Mouse (Mus musculus) cerebellum, postnatal 10 days (tissue): Measurements from ENCODE around the gene Eif3l.
A peak's percentile ranks its signal among the peaks of the same experiment; 100 is the strongest.

Source experiments
- DNase-seq, 2 experiments: peaks; one replicate each; pipeline ENCODE4 v3.0.0; 2021; ENCODE audit warnings: mixed read lengths in 2 of 2

Eif3l gene

DNA sequence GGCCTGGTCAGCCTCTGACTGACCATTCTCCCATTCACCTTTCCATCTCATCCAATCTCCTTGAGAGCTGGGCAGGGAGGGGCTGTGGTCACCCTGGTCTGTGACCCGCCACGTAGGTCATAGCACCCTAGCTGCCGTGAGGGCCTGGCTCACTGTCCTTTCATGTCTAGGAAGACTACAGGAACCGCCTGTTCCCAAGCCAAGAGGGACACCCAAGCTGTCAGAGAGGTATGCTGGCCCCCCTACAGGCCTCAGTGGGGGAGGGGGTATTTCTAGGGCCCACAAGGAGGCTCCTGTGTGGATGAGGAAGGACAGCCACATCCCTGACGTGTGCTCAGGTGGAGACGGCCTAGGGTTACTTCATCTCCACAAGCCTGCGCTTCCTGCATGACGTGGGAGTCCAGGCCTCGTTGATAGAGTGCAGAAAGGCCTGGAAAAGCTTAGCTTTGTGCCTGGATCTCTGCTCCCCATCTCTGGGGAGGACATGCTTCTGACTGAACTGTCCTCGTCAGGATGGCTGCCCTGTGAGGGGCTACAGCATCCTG is 49.4 kb downstream of the Eif3l start:
- no peak for DNase-seq

DNA sequence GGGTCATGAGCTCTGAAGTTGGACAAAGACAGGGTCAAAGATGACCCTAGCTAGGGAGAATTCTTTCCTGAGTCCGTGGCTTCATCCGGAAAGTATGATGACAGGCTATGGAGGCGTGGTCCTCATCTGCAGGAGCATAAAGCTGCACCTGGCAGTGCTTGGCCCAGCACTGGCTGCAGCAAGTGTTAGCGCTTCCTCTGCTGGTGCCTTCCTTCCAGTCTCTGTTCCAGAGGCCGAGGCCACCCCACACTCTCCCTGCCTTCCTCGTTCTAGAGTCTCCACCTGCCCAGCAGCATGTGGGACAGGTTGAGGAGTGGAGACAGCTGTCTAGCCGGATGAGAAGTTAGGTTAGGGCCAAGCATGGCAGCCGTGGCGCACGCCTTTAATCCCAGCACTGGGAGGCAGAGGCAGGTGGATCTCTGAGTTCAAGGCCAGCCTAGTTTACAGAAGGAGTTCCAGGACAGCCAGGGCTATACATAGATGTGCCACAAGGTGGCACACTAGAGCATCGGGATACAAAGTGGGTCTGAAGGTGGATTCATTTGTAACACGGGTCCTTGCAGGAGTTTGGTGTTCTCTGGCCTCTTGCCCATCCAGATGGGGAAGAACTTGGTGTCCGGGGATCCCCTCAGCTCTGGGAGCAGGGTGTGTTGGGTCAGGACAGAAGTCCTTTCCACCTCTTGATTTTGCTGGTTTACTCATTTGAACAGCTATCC is 51.4 kb downstream of the Eif3l start:
- DNase-seq: peak; percentile 62 to 70

DNA sequence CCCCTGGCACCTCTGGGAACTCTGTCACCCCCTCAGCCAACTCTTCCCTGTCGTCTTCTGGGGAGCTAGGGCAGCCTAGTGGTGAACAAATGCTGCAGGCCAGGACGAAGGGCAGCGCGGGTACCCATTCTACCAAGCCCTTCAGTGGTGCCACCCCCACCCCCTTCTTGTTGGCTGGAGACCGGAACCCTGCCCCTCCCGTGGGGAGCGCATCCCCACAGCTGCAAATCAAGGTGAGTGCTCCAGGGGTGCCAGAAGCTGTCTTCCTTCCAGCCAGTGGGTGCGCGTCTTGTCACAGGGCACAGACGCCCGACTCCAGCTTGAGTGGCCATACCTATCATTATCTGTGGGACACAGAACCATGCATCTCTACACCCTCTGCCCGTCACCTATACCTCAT is 52.1 kb downstream of the Eif3l start:
- DNase-seq: no peak

DNA sequence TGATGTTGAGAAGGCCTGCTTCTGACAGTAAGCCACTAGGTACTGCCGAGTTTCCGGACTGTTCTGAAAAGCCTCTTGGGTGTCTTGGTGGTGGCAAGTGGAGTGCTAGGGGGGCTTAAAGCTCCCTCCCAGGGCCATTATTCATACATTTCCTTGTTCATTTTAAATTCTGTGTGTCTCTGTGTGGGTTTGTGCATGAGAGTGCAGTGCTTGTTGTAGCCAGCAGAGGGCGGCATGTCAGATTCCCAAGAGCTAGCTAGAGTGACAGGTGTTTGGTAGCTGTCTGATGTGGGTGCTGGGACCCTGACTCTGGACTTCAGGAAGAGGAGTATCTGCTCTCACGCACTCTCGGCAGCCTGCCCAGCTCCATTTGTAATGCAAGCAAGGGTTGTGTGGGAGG is 53.2 kb downstream of the Eif3l start:
- DNase-seq: no peak

DNA sequence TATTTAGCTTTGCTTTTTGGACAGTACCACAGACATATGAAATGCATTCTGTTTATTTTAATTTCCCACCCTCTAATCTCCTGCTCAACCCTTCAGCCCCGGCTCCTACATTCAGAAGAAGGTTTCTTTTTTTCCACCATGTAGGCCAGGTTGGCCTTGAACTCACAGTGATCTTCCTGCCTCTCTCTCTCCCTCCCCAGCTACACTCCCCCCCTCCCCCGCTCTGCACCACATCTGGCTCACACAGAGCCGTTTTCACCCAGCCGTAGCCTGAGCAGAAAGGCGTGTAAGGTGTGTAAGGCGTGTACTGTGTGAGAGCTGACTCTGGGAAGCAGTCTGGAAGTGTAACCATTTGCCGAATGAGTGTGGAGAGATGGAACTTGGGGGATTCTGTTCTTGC is 54.3 kb downstream of the Eif3l start:
- DNase-seq: no peak

DNA sequence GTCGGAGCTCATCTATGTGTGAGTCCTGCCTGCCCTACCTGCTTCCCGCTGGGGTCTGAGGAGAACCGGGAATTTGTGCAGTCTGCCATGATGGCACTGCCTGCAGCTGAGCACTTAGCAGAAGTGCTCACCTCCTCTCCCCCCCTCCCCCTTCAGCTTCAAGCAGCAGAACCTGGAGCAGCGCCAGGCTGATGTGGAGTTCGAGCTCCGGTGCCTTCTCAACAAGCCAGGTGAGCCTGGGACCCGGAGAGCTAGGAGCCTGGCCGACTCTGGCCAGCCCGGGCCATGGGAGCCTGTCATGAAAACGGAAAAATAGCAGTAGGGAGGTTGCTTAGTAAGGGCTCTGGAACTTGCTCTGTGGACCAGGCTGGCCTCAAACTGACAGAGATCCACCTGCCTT is 55.8 kb downstream of the Eif3l start:
- DNase-seq: no peak

DNA sequence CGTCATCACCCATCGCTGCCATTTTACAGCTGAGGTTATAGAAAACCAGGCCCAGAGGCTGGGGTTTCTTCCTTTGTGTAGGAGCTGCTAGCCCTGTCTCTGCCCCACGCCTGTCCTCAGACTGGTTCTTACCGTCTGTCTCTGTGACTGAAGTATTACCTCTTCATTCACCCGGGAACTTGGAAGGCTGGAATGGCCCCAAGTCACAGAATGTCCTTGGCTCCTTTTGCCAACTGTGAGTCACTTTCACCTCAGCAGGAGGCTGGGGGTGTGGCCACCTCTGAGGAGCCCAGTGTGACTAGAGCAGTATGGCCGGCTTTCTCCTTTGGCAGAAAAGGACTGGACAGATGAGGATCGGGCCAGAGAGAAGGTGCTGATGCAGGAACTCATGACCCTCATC is 56.5 kb downstream of the Eif3l start:
- peak; percentile 54 to 65 for DNase-seq

DNA sequence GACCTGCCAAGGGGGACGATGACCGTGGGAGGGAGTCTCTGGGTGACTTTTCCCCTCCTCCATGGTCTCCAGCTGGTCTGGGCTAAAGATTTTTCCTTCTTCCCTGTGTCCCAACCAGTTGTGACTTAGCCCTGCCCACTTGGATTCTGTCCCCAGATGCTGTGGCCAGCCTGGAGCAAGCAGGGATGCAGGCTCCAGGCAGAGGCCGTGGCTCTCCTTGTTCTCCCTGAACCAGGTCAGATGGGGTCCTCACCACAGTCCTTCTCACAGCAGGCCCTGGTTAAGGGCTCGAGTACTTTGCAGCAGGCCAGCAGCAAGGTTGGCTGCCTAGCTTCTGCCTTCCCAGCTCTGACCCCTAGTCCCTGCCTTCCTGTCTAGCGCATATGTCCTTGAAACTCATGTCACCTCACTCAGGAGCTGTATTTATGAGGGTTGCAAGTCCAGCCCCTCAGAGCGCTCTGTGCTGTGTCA is 58.2 kb downstream of the Eif3l start:
- DNase-seq: no peak

DNA sequence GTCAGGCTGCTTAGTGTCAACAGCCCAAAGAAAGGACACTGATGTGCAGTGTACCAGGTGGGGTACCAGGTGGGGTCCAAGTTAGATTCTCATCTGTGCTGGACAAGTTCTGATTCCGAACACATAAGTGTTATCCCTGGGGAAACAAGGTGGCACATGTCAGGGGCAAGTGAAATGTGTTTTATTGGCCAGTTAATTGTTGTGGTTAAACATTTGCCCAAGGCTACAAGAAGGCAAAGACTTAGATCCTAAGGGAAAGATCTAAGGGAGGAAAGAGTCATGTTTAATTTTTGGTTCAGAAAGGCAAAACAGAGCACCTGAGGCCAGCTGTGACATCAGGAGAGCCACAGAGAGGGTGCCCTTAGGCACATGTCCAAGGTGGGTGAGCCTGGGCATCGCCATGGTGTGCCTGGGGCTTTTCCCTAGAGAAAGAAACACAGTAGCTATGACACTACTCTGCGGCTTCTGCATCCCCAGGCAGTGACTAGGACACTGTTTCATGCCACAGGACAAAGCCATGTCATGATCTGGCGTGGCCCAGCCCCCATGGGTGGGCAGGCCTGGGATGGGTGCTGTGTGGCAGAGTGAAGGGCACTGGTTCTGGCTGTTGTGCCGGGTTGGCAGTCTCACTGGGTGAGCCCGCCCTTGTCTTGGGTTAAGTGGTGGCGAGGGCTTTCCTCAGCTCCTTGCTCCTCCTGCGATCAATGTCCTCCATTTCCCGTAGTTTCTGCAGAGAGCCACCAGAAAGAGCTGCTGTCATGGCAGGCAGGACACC is 59.7 kb downstream of the Eif3l start:
- no peak for DNase-seq

DNA sequence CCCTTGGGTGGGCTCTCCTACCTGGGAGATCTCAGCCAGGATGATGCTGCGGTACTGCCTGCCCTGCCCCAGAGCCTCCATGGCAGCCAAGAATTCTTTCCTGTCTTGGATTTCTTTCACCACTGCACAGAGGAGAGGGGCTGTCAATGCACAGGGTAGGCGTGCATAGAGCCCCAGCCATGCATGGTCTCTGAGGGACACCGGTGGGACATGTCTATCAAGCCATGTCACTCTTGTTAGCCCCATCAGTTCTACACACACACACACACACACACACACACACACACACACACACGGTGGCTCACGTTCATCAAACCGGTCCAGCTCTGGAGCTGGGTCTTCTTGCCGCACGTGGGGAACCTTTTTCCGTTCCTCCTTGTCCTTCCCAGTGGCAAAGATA is 60.4 kb downstream of the Eif3l start:
- no peak for DNase-seq

DNA sequence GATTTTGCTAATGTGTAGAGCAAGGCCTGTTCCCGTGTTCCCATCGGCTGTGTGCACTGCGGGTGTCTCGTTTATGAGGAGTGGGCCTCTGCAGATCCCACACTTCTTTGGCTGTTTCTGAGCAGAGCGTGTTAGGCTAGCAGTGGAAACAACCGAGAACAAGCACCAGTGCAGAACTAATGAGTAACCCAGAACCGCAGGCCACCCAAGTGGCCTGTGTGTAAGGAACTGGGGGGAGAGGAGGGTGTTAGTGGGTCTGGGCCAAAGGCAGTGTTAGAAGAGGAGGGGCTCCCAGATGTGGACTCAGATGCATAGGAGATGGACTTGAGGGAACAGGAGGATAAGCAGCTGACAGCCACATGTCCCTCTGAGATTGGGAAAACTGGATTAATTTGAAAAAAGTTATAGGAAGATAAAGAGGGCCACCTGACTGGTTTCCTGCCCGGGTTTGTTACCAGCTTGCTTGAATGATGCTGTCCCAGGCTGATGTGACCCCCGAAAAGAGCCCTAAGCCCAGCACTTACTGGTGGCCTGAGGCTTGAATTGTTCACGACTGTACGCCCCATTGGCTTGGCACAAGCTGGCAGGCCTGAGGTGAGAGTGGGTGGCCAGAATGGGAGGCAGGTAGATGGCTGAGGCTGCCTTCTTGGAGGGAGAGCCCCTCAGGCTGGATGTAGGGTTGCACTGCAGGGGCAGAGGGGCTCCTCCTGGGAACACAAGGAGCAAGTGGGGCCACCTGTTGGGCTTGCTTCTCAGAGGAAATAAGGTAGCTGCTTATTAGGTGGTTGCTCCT is 61.0 kb downstream of the Eif3l start:
- DNase-seq: no peak

DNA sequence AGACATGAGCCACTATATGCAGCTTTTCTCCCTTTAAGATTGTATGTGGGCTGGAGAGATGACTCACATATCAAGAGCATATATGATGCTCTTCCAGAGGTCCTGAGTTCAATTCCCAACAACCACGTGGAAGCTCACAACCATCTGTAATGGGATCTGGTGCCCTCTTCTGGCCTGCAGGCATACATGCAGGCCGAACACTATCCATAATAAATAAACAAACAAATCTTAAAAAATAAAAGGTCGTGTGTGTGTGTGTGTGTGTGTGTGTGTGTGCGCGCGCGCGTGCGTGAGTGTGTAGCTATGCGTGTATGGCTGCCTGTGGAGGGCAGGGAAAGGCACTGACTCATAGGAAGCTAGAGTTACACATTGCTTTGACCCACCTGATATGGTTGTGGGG is 64.7 kb downstream of the Eif3l start:
- no peak for DNase-seq

DNA sequence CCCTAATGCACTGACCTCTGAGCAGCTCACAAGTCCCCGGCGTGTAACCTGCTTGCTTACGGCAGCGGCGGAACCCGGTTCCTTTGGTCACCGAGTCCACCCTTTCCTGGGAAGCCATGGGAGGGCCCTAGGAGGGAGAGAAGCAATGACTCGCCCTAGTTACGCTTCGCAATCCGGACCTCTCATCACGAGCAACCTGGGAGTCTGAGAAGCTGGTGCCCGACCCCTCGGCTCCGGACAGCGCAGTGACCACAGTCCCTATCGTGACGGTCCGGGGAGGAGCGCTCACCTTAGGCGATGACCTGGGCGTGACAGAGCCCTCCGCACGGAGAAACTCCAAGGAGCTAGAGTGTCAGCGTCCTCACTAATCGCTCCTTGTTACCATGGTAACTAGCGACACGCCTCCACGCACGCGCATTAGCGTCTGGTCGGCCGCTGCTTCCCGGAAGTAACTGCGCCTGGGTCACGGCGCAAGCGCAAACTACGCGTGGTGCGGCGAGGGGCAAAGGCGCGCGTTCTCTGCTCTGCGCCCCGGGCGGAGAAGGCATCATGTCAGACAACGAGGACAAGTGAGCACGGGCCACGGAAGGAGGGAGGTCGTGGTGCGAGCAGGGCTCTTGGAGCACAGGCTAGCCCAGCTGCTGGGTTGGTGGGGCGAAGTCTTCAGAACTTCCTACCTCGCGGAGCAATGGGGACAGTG is 66.0 kb downstream of the Eif3l start, which contains the start of the genes Polr2f and 1700088E04Rik:
TSS of gene Polr2f (plus strand) at position 144 of the 700 bp plus-strand sequence.
TSS of gene 1700088E04Rik (minus strand) at position 388 of the 700 bp plus-strand sequence.
- DNase-seq: peak; percentile 97 to 98

DNA sequence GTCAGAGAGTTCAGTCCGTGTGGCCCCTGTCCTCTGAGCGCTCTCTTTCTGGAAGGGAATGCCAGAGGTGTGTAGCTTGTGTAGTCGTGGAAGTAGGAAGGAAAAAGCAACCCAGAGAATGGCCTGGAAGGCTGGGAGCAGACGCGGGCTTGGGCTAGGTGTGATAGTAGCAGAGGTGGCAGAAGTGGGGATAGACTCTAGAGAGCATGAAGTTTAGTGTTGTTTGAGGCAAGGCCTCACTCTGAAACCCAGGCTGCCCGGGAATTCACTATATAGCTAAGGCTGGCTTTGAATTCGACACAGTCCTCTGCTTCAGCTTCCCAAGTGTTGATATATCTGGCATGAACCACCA is 66.6 kb downstream of the Eif3l start:
- DNase-seq: no peak

DNA sequence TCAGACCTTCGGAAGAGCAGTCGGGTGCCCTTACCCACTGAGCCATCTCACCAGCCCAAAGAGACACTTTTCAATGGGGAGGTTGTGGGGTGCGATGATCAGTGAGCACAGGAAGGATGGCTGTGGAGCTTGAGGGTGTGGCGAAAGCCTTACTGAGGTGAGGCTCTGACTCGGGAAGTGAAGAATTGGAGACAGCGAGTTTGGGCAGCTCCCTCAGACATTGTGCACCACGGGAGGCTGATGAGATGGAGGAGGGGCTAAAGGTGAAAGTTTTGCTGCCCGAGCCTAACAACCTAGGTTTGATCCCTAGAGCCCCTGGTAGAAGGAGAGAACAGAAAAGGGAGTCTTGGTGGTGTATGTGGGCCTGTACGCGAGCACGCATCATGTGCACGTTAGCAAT is 68.3 kb downstream of the Eif3l start:
- DNase-seq: no peak
